In the genomic region with DNA sequence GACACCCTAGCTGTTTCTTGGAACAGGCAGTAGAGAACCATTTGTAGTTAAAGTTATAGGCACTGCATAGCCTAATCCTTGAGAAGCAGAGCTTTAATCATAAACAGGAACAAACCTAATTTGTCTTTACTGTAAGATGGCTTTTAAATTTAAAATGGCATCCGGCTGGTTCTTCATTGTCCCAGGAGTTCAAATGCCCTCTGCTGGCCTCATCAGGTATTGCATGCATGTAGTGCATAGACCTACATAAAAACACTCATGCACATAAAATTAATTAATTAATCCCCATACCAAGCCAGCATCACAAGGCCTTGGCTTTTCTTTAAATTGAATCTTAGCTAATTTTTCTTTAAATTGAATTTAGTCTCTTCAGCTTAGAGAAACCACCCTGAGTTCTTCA, we compare ENCODE assay signal across 7 mouse cellular contexts.
DNase-seq lines count a peak whose midpoint lies in the region; ATAC-seq and TF ChIP-seq lines count a peak whose summit lies in the region.

No protein-coding gene starts in this region.

- no peak for ATAC-seq in kidney, embryonic 15.5 days (replicated peaks; ENCODE audit: low FRiP score)

- H3K4me2 ChIP-seq in kidney, embryonic 15.5 days = no peak overlapping the region

- peak; percentile 43 for DNase-seq in kidney, adult 18-20 months
- DNase-seq in 416B (ENCODE audit: low read depth) = peak; percentile 58
- peak; percentile 38 for DNase-seq in kidney, postnatal 14 days
- no peak for DNase-seq in T-cell, adult 2 months (ENCODE audit: low spot score)
- no peak for DNase-seq in urinary bladder, postnatal 10 days (ENCODE audit: low spot score)

- no peaks in the 10 kb centered on the region for H3K36me3 ChIP-seq in kidney, embryonic 15.5 days
- H3K36me3 ChIP-seq in E14TG2a.4 (ENCODE audit: insufficient read depth, low read length) = no peaks in the 10 kb centered on the region

- no peak overlapping the region for H3K9ac ChIP-seq in kidney, embryonic 15.5 days

- no peaks in the 10 kb centered on the region for H3K9me3 ChIP-seq in kidney, embryonic 15.5 days (replicated peaks)
- H3K9me3 ChIP-seq in E14TG2a.4 (ENCODE audit: low read length) = peaks cover 12% of the 10 kb centered on the region

- H3K4me3 ChIP-seq in kidney, embryonic 15.5 days (replicated peaks) = no peak overlapping the region
- no peak overlapping the region for H3K4me3 ChIP-seq in E14TG2a.4 (replicated peaks; ENCODE audit: low read length)

- no peaks in the 10 kb centered on the region for H3K27me3 ChIP-seq in kidney, embryonic 15.5 days
- no peaks in the 10 kb centered on the region; the same call in 1 of the 2 replicates for H3K27me3 ChIP-seq in E14TG2a.4 (ENCODE audit: insufficient read depth, low read length)

- peak; percentile 58 for TF ChIP-seq CTCF in E14TG2a.4 (conservative IDR thresholded peaks at IDR 0.05; ENCODE audit: low read length)

- no peak overlapping the region for H3K27ac ChIP-seq in kidney, embryonic 15.5 days

- WGBS in kidney, embryonic 15.5 days = 84% methylated on average over 1 of the region's 1 CpGs

- no peaks in the 10 kb centered on the region for H3K4me1 ChIP-seq in kidney, embryonic 15.5 days
- H3K4me1 ChIP-seq in E14TG2a.4 (replicated peaks; ENCODE audit: low read depth, low read length) = no peaks in the 10 kb centered on the region

Comparison
In these comparisons a context has a peak if more than half of its experiments do, and no peak if none do; other contexts are left out.
1. DNase-seq: peak in kidney, adult 18-20 months (single experiment), 416B (single experiment) and kidney, postnatal 14 days (single experiment); none in T-cell, adult 2 months (single experiment) and urinary bladder, postnatal 10 days (single experiment).